Mouse (Mus musculus) hindbrain, embryonic 16.5 days (tissue): ENCODE results near the gene Mocs3. TPM values are rescaled to one million over a fixed set of nuclear protein-coding genes. Genes with fewer than 3 reads are reported as not detected.

Experiments used
- ATAC-seq: fragments of 200-750 bp; cut with Nextera tagmentation; 2 replicates; pipeline ENCODE4 v1.8.0; 2017; ENCODE audit warnings: moderate TSS enrichment, moderate library complexity
- H3K27ac ChIP-seq: fragments of 300-500 bp; sonication (generic); 2 replicates; pipeline ENCODE4 v1.5.1; 2014; ENCODE audit warnings: low read depth, mild to moderate bottlenecking, control low read depth, low read length, moderate library complexity
- H3K27me3 ChIP-seq: fragments of 300-500 bp; sonication (generic); replicated peaks from 2 replicates; pipeline ENCODE4 v1.6.1; 2014; ENCODE audit warnings: low read length; ENCODE audit not compliant: control insufficient read depth, insufficient read depth
- H3K36me3 ChIP-seq: fragments of 300-500 bp; sonication (generic); 2 replicates; pipeline ENCODE4 v1.6.1; 2014; ENCODE audit warnings: mild to moderate bottlenecking, low read length, moderate library complexity, mixed read lengths; ENCODE audit not compliant: control insufficient read depth, insufficient read depth
- H3K4me1 ChIP-seq: fragments of 300-500 bp; sonication (generic); 2 replicates; pipeline ENCODE4 v1.6.1; 2014; ENCODE audit warnings: low read depth, low read length; ENCODE audit not compliant: control insufficient read depth, insufficient read depth
- H3K4me2 ChIP-seq: fragments of 300-500 bp; sonication (generic); 2 replicates; pipeline ENCODE4 v1.6.1; 2014; ENCODE audit warnings: mild to moderate bottlenecking, low read length, control low read depth, moderate library complexity
- H3K4me3 ChIP-seq: fragments of 300-500 bp; sonication (generic); 2 replicates; pipeline ENCODE4 v1.5.1; 2014; ENCODE audit warnings: mild to moderate bottlenecking, low read length, control low read depth, moderate library complexity
- H3K9ac ChIP-seq: fragments of 300-500 bp; sonication (generic); 2 replicates; pipeline ENCODE4 v1.6.1; 2014; ENCODE audit warnings: low read depth, mild to moderate bottlenecking, control low read depth, low read length, moderate library complexity
- H3K9me3 ChIP-seq: fragments of 300-500 bp; sonication (generic); 2 replicates; pipeline ENCODE4 v1.6.1; 2014; ENCODE audit warnings: mild to moderate bottlenecking, low read length, moderate library complexity; ENCODE audit not compliant: control insufficient read depth
- WGBS: fragments of 180-500 bp; shearing (Covaris S2); extraction: QIAGEN DNeasy Blood & Tissue Kit; methylation state at CpG from one replicate; pipeline ENCODE4 v1.1.7; 2014; 5-methylcytosine and 5-hydroxymethylcytosine counted together
- polyA plus RNA-seq: library from polyadenylated mRNA; unstranded; fragments of >200 nt; fragmentation: Nextera tagmentation; extraction: Ambion mirVana; gene quantifications from 2 replicates; pipeline ENCODE4 v1.2.1, GENCODE M21; 2015

The Mocs3 gene
- polyA plus RNA-seq, result 6.9 and 7.5 TPM in 2 replicates

DNA sequence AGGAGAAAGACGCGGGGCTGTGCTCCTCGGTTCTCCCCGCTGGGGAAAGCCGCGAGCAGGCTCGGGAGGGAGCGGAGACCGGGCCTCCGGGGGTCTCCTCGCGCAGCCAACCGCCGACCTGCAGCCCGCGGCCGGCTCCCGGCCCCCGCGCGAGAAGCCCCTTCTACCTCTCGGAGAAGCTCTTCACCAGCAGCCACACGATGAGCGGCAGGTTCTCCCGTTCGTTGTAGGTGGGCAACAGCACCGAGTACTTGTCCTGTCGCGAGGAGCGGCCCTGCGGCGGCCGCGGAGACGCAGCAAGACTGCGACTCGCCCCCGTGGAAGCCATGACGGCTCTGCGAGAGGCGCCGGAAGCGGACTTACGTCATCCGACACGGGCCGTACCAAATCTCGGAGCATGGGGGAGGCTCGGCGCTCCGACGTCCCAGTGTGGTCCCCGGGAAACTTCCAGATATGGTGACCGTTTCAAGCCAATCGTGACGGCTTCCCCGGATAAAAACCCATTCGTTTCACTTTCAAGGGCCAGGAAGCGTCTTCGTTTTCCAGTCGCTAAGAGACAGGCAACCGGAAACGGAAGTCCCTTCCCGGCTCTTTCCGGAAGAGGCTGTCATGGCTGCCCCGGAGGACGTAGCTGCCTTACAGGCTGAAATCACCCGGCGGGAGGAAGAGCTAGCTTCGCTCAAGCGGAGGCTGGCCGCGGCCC, at the start of gene Mocs3, which contains the start of the genes Gm20716 and Dpm1:
Gene Mocs3, plus strand, starts transcription at position 597 of the 703 bp plus-strand sequence.
Gene Gm20716, minus strand, starts transcription at position 339 of the 703 bp plus-strand sequence.
Gene Dpm1, minus strand, starts transcription at position 566 of the 703 bp plus-strand sequence.
- peaks cover 5% of the 10 kb centered on the region; the same call in 1 of the 2 replicates for H3K36me3 ChIP-seq
- peak within 1 kb of the TSS; percentile 90 for H3K9ac ChIP-seq
- peak within 1 kb of the TSS; percentile 99 for H3K4me3 ChIP-seq
- under 1% methylated on average over 60 of the region's 73 CpGs for WGBS
- H3K9me3 ChIP-seq, result no peaks in the 10 kb centered on the region
- peaks cover 33% of the 10 kb centered on the region for H3K4me1 ChIP-seq
- H3K27me3 ChIP-seq, result no peaks in the 10 kb centered on the region
- peak within 1 kb of the TSS; percentile 99 for H3K4me2 ChIP-seq
- peak; percentile 93 for ATAC-seq
- H3K27ac ChIP-seq, result peak within 1 kb of the TSS; percentile 97

GRCm38 (mm10) chr2:168191856-168192255, 38.6 kb upstream of the Mocs3 start:
- Histone ChIP-seq H3K4me3 (no peak overlapping the region), H3K9ac (no peak overlapping the region), H3K27ac (no peak overlapping the region), H3K36me3 (0 out of 2 replicates have a peak, but pooled peaks cover 2% of the 10 kb centered on the region), H3K4me1 (peaks cover 19% of the 10 kb centered on the region), H3K9me3 (no peaks in the 10 kb centered on the region), H3K27me3 (no peaks in the 10 kb centered on the region), H3K4me2 (no peak overlapping the region)
- ATAC-seq, result no peak
- 92% methylated on average over 2 of the region's 2 CpGs for WGBS

DNA sequence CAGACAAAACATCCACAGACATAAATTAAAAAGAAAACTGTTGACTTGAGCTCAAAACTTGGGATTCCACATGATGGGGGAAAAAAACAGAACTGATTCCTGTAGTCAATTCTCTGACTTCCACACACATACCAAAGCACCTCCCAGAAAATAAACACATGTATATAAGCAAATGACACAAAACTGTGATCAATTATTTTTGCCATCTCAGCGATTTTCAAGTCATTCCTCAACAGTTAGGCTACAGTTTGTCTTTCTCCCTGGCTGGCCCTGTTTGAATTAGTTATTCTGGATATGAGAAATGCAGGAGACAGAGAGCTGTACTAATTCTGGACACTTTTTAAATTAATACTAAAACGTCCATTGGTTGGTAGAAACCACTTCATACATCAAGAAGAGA, 36.7 kb upstream of the Mocs3 start:
- Histone ChIP-seq H3K4me3 (no peak overlapping the region), H3K4me2 (no peak overlapping the region), H3K36me3 (no peaks in the 10 kb centered on the region), H3K27ac (no peak overlapping the region), H3K4me1 (peaks cover 27% of the 10 kb centered on the region), H3K27me3 (no peaks in the 10 kb centered on the region), H3K9ac (no peak overlapping the region), H3K9me3 (no peaks in the 10 kb centered on the region)
- no peak for ATAC-seq
- 75% methylated on average over 2 of the region's 2 CpGs for WGBS

DNA sequence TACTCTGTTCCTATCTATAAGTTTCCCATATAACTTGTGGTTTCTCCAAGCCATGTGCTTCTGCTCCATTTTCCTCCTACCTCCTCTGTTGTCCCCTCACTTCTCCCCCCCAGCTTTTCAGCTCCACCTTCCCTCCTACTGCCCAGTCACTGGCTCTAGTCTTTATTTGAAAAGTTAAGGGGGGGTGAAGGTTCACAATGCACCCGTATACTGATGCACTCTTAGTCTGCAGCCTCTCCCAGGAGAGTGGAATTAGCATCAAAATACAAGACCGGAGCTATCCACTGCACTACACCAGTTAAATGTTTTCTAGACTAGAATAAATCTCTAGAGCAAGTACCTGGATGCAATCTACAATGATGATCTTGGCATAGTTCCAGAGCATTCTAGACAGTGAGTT, 34.7 kb upstream of the Mocs3 start:
- WGBS, result 29% methylated on average over 2 of the region's 2 CpGs
- Histone ChIP-seq H3K4me1 (peaks cover 42% of the 10 kb centered on the region), H3K4me2 (no peak overlapping the region), H3K36me3 (no peaks in the 10 kb centered on the region), H3K4me3 (no peak overlapping the region), H3K9me3 (no peaks in the 10 kb centered on the region), H3K27ac (no peak overlapping the region), H3K27me3 (no peaks in the 10 kb centered on the region), H3K9ac (no peak overlapping the region)
- ATAC-seq, result no peak

DNA sequence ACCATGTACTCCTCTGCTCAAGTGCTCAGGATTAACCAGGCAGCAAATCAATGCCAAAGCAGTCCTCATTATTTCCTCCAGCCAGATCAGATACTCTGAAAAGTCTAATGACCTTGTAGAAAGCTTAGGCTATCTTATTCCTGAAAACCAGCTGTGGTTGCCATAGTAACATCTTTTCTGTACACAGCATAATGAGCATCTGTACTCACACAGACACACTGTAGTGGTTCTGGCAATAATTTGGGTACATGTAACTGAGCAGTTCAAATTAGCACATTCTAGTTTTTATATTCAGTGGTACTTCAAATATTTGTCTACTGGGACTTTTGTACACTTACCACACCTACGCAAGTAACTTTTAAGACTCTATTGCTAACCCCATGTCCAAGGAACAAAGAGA, 32.0 kb upstream of the Mocs3 start:
- ATAC-seq, result no peak
- Histone ChIP-seq H3K9me3 (no peaks in the 10 kb centered on the region), H3K27me3 (no peaks in the 10 kb centered on the region), H3K4me1 (peaks cover 51% of the 10 kb centered on the region), H3K4me2 (no peak overlapping the region), H3K27ac (no peak overlapping the region), H3K9ac (no peak overlapping the region), H3K36me3 (0 out of 2 replicates have a peak, but pooled peaks cover 2% of the 10 kb centered on the region), H3K4me3 (no peak overlapping the region)
- WGBS, result 80% methylated on average over 1 of the region's 1 CpGs

- no peak for ATAC-seq
Observed at GRCm38 (mm10) chr2:168199476-168199875, 30.9 kb upstream of the Mocs3 start.

DNA sequence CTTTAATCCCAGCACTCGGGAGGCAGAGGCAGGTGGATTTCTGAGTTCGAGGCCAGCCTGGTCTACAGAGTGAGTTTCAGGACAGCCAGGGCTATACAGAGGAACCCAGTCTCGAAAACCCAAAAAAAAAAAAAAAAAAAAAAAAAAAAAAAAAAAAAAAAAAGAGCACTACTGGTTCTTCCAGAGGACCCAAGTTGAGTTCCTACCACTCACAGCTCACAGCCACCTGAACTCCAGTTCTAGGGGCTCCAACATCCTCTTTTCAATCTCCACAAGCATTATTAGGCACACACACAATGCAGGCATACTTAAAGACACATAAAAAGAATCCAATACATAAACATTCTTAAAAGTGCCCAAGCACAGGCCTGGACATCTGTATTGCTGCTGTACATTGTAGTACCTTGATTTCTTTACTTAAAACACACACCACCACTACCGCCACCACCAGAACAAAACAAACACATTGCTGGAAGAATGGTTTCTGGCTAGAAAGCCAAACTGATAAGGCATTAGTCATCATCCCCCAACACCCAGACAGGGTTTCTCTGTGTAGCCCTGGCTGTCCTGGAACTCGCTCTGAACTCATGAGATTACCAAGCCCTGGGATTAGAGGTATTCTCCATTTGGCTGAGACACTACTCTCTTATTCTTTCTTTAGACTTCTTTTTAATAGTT, 30.3 kb upstream of the Mocs3 start:
- Histone ChIP-seq H3K36me3 (0 out of 2 replicates have a peak, but pooled peaks cover 3% of the 10 kb centered on the region), H3K4me1 (peaks cover 58% of the 10 kb centered on the region), H3K4me2 (no peak overlapping the region), H3K9ac (no peak overlapping the region), H3K27me3 (no peaks in the 10 kb centered on the region), H3K27ac (no peak overlapping the region), H3K9me3 (no peaks in the 10 kb centered on the region), H3K4me3 (no peak overlapping the region)
- WGBS, result 81% methylated on average over 5 of the region's 5 CpGs
- ATAC-seq, result no peak

More at GRCm38 (mm10) chr2:168199476-168199875, 30.9 kb upstream of the Mocs3 start:
- Histone ChIP-seq H3K4me2 (no peak overlapping the region), H3K36me3 (0 out of 2 replicates have a peak, but pooled peaks cover 3% of the 10 kb centered on the region), H3K9ac (no peak overlapping the region), H3K27me3 (no peaks in the 10 kb centered on the region), H3K4me3 (no peak overlapping the region), H3K9me3 (no peaks in the 10 kb centered on the region), H3K27ac (no peak overlapping the region), H3K4me1 (peaks cover 52% of the 10 kb centered on the region)
- WGBS, result 76% methylated on average over 4 of the region's 4 CpGs

DNA sequence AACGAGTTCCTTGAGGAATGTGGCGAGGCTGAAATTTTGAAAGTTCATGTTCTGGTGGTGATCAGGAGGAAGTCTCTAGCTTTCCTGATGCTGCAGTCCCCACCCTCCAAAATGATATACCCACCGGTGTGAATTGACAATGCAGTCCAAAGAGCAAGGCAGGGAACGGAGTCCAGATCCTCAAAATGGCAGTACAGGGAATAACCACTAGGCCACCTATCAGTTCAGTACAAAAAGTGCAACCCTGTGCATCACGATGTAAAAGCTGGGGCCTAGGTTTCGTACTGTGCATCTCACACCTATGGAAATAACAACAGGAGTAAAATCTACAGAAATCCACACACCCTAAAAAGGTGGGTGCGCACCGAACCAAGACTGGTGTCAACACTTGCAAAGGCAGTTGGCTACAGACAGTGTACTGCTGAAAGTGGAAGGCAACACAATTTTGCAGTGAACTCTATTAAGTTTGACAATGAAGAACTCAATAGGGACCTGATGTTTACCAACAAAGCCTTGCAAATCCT, 25.9 kb upstream of the Mocs3 start:
- H3K27me3 ChIP-seq, result no peaks in the 10 kb centered on the region
- peaks cover 37% of the 10 kb centered on the region for H3K4me1 ChIP-seq
- 0 out of 2 replicates have a peak, but pooled peaks cover 3% of the 10 kb centered on the region for H3K36me3 ChIP-seq
- no peak overlapping the region for H3K27ac ChIP-seq
- H3K4me2 ChIP-seq, result peak overlapping the region; percentile 92
- no peaks in the 10 kb centered on the region for H3K9me3 ChIP-seq
- H3K9ac ChIP-seq, result no peak overlapping the region
- no peak for ATAC-seq
- WGBS, result 81% methylated on average over 8 of the region's 8 CpGs
- peak overlapping the region; percentile 88 for H3K4me3 ChIP-seq

GRCm38 (mm10) chr2:168205265-168205664, 25.2 kb upstream of the Mocs3 start:
- H3K36me3 ChIP-seq, result 0 out of 2 replicates have a peak, but pooled peaks cover 3% of the 10 kb centered on the region
- H3K4me2 ChIP-seq, result peak overlapping the region; percentile 92
- H3K4me3 ChIP-seq, result peak overlapping the region; percentile 88
- ATAC-seq, result peak; percentile 38; the same call in 1 of the 2 replicates
- H3K9me3 ChIP-seq, result no peaks in the 10 kb centered on the region
- H3K4me1 ChIP-seq, result peaks cover 32% of the 10 kb centered on the region
- peak overlapping the region; percentile 99 for H3K27ac ChIP-seq
- H3K9ac ChIP-seq, result peak overlapping the region; percentile 99
- no peaks in the 10 kb centered on the region for H3K27me3 ChIP-seq
- 7% methylated on average over 6 of the region's 6 CpGs for WGBS
